Mouse (Mus musculus) bone marrow macrophage, adult 2 months (primary cell): Measurements from ENCODE around the gene Uvssa.

Experiments
- CTCF ChIP-seq: IDR thresholded peaks from 2 replicates; pipeline ENCODE4 v1.5.1; 2012; ENCODE audit warnings: low read depth, mild to moderate bottlenecking, low read length, moderate library complexity
- POLR2A ChIP-seq: IDR thresholded peaks from 2 replicates; pipeline ENCODE4 v1.6.1; 2012; ENCODE audit warnings: mild to moderate bottlenecking, low read depth, low read length, borderline replicate concordance

GRCm38 (mm10) chr5:33443794-33444193, 65.4 kb downstream of the Uvssa start:
- TF ChIP-seq CTCF (no peak), POLR2A (no peak)
